Mouse (Mus musculus) thymus, adult 2 months (tissue): ENCODE measurements around the gene Cspg4. TPM values are rescaled to one million over a fixed set of nuclear protein-coding genes. Genes with fewer than 3 reads are reported as not detected.

Experiments
- DNase-seq: peaks from one replicate; pipeline ENCODE4 v3.0.0; 2021
- H3K27ac ChIP-seq: fragments of 200-500 bp; 2 replicates; pipeline ENCODE4 v1.5.1; 2012; ENCODE audit warnings: low read length, control low read depth; ENCODE audit not compliant: control insufficient read depth, insufficient read depth
- H3K27me3 ChIP-seq: fragments of 200-500 bp; 2 replicates; pipeline ENCODE4 v1.6.1; 2012; ENCODE audit warnings: mild to moderate bottlenecking, low read length, moderate library complexity, mixed read lengths; ENCODE audit not compliant: control insufficient read depth, insufficient read depth
- H3K36me3 ChIP-seq: fragments of 200-500 bp; 2 replicates; pipeline ENCODE4 v1.6.1; 2012; ENCODE audit warnings: mild to moderate bottlenecking, low read length, moderate library complexity; ENCODE audit not compliant: control insufficient read depth, insufficient read depth
- H3K4me1 ChIP-seq: fragments of 200-500 bp; replicated peaks from 2 replicates; pipeline ENCODE4 v1.6.1; 2012; ENCODE audit warnings: low read length; ENCODE audit not compliant: control insufficient read depth, insufficient read depth
- H3K4me3 ChIP-seq: fragments of 200-500 bp; 2 replicates; pipeline ENCODE4 v1.5.1; 2012; ENCODE audit warnings: mild to moderate bottlenecking, low read length, control low read depth, moderate library complexity; ENCODE audit not compliant: control insufficient read depth, insufficient read depth
- CTCF ChIP-seq: fragments of 200-500 bp; IDR thresholded peaks from 2 replicates; pipeline ENCODE4 v1.5.1; 2012; ENCODE audit warnings: mild to moderate bottlenecking, control low read depth, low read length, moderate library complexity, borderline replicate concordance; ENCODE audit not compliant: control insufficient read depth, poor library complexity, insufficient read depth; ENCODE audit errors: extremely low read depth
- POLR2A ChIP-seq: fragments of 200-500 bp; IDR thresholded peaks from 2 replicates; pipeline ENCODE4 v1.6.1; 2012; ENCODE audit warnings: mild to moderate bottlenecking, low read length, control low read depth, moderate library complexity; ENCODE audit not compliant: control insufficient read depth, poor library complexity, insufficient read depth; ENCODE audit errors: extremely low read depth
- WGBS: fragments of 180-500 bp; shearing (Covaris S2); methylation state at CpG from one replicate; pipeline ENCODE4 v1.1.7; 2018; 5-methylcytosine and 5-hydroxymethylcytosine counted together
- polyA plus RNA-seq: library from polyadenylated mRNA; depleted of rRNA; stranded (reverse); fragments of >200 nt; gene quantifications from 2 replicates; pipeline ENCODE4 v1.2.3, GENCODE M21; 2012

Cspg4 gene
- polyA plus RNA-seq, 1 experiment = 3.5 TPM

- whole genome bisulfite sequencing = 96% methylated on average over 15 of the region's 15 CpGs
- H3K36me3 ChIP-seq = no peaks in the 10 kb centered on the region
- H3K4me3 ChIP-seq = no peak overlapping the region
- no peak overlapping the region for H3K27ac ChIP-seq
- no peaks in the 10 kb centered on the region for H3K27me3 ChIP-seq
- no peak for DNase-seq
- peaks cover 2% of the 10 kb centered on the region; the same call in 1 of the 2 replicates for H3K4me1 ChIP-seq
- TF ChIP-seq CTCF (no peak), POLR2A (no peak)
These were observed 21.8 kb downstream of the Cspg4 start for GRCm38 (mm10) chr9:56886601-56887000.

- H3K27ac ChIP-seq = no peak overlapping the region
- H3K27me3 ChIP-seq = no peaks in the 10 kb centered on the region
- 95% methylated on average over 16 of the region's 16 CpGs for WGBS
- H3K36me3 ChIP-seq = no peaks in the 10 kb centered on the region
- peaks cover 2% of the 10 kb centered on the region; the same call in 1 of the 2 replicates for H3K4me1 ChIP-seq
- DNase-seq = no peak
- no peak overlapping the region for H3K4me3 ChIP-seq
- no peak for TF ChIP-seq POLR2A
- no peak for TF ChIP-seq CTCF
These were observed 22.7 kb downstream of the Cspg4 start for GRCm38 (mm10) chr9:56887581-56887980.

GRCm38 (mm10) chr9:56889817-56890216 lies 25.0 kb downstream of the Cspg4 start:
- DNase-seq = peak; percentile 63
- H3K36me3 ChIP-seq = no peaks in the 10 kb centered on the region
- TF ChIP-seq CTCF (peak; percentile 80; the same call in 1 of the 2 replicates), POLR2A (no peak)
- no peak overlapping the region for H3K27ac ChIP-seq
- no peak overlapping the region for H3K4me3 ChIP-seq
- no peaks in the 10 kb centered on the region for H3K27me3 ChIP-seq
- peaks cover 2% of the 10 kb centered on the region; the same call in 1 of the 2 replicates for H3K4me1 ChIP-seq
- 16% methylated on average over 14 of the region's 14 CpGs for WGBS

GRCm38 (mm10) chr9:56890522-56891250 lies 25.9 kb downstream of the Cspg4 start:
- no peaks in the 10 kb centered on the region for H3K27me3 ChIP-seq
- DNase-seq = no peak
- H3K4me3 ChIP-seq = no peak overlapping the region
- WGBS = 65% methylated on average over 11 of the region's 11 CpGs
- peaks cover 2% of the 10 kb centered on the region; the same call in 1 of the 2 replicates for H3K4me1 ChIP-seq
- no peak overlapping the region for H3K27ac ChIP-seq
- no peaks in the 10 kb centered on the region for H3K36me3 ChIP-seq
- TF ChIP-seq POLR2A (no peak), CTCF (no peak)

GRCm38 (mm10) chr9:56891517-56892011 lies 26.7 kb downstream of the Cspg4 start:
- DNase-seq = peak; percentile 62
- no peak overlapping the region for H3K4me3 ChIP-seq
- no peaks in the 10 kb centered on the region for H3K36me3 ChIP-seq
- TF ChIP-seq POLR2A (no peak), CTCF (peak; percentile 52; the same call in 1 of the 2 replicates)
- peaks cover 2% of the 10 kb centered on the region; the same call in 1 of the 2 replicates for H3K4me1 ChIP-seq
- H3K27ac ChIP-seq = no peak overlapping the region
- no peaks in the 10 kb centered on the region for H3K27me3 ChIP-seq
- 53% methylated on average over 12 of the region's 12 CpGs for WGBS

- H3K4me3 ChIP-seq = no peak overlapping the region
- H3K4me1 ChIP-seq = peaks cover 2% of the 10 kb centered on the region; the same call in 1 of the 2 replicates
- H3K27me3 ChIP-seq = no peaks in the 10 kb centered on the region
- no peak for DNase-seq
- 92% methylated on average over 10 of the region's 10 CpGs for WGBS
- TF ChIP-seq CTCF = no peak
- TF ChIP-seq POLR2A = no peak
- H3K36me3 ChIP-seq = no peaks in the 10 kb centered on the region
- H3K27ac ChIP-seq = no peak overlapping the region
These were observed 27.3 kb downstream of the Cspg4 start for GRCm38 (mm10) chr9:56892111-56892510.

GRCm38 (mm10) chr9:56893313-56893712 lies 28.5 kb downstream of the Cspg4 start:
- Histone ChIP-seq H3K27me3 (no peaks in the 10 kb centered on the region), H3K36me3 (no peaks in the 10 kb centered on the region), H3K27ac (no peak overlapping the region), H3K4me3 (no peak overlapping the region), H3K4me1 (peaks cover 2% of the 10 kb centered on the region; the same call in 1 of the 2 replicates)
- no peak for TF ChIP-seq POLR2A
- no peak for TF ChIP-seq CTCF
- DNase-seq = no peak
- WGBS = 90% methylated on average over 8 of the region's 8 CpGs
